Mouse (Mus musculus) lung, postnatal 0 days (tissue): ENCODE results near the gene Fxyd5.

Source experiments
- CTCF ChIP-seq: IDR thresholded peaks from 2 replicates; pipeline ENCODE4 v1.5.1; 2016; ENCODE audit warnings: antibody characterized with exemption, mild to moderate bottlenecking
- EP300 ChIP-seq: IDR thresholded peaks from 2 replicates; pipeline ENCODE4 v1.6.1; 2016; ENCODE audit warnings: antibody characterized with exemption, mild to moderate bottlenecking, control low read depth

- TF ChIP-seq CTCF = no peak
- TF ChIP-seq EP300 = no peak
These were observed 10.6 kb downstream of the Fxyd5 start for GRCm38 (mm10) chr7:31031731-31032130.
